Mouse (Mus musculus) kidney, postnatal 25 days (tissue): ENCODE results near the gene Sgk1.
"Not testable (repeated sequence)": the region's sequence is repeated elsewhere in the genome, so short reads cannot be mapped to it uniquely, and the experiment has no call there.

Experiments used
- DNase-seq, 2 experiments: peaks; one replicate each; pipeline ENCODE4 v3.0.0; 2021; ENCODE audit warnings: mixed read lengths in 2 of 2

Gene Sgk1

GRCm38 (mm10) chr10:21868623-21869022, 13.4 kb upstream of the Sgk1 start:
- DNase-seq, result no peak

GRCm38 (mm10) chr10:21881837-21882183, 174 bp upstream of the Sgk1 start:
- no peak for DNase-seq

DNA sequence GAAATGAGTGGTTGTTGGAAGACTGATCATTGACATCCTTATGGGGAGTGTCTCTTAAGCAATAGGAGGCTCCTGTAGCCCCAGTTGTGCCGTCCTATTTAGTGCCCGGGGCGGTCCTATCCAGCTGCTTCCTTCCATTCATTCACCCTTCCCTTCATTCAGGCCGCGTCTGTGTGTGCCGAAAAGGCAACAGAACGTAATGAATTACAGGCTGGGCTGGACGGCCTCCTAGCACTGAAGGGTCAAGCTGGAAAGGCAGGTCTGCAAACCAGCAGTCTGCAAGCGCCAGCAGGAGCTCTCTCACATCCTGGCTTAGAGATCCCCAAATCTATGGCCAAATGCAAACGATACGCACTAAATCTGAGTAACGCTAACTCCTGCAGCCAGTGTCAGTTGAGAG, 1.6 kb downstream of the Sgk1 start:
- DNase-seq, result peak; percentile 5 to 36

GRCm38 (mm10) chr10:21884534-21884933, 2.5 kb downstream of the Sgk1 start:
- DNase-seq, result no peak

DNA sequence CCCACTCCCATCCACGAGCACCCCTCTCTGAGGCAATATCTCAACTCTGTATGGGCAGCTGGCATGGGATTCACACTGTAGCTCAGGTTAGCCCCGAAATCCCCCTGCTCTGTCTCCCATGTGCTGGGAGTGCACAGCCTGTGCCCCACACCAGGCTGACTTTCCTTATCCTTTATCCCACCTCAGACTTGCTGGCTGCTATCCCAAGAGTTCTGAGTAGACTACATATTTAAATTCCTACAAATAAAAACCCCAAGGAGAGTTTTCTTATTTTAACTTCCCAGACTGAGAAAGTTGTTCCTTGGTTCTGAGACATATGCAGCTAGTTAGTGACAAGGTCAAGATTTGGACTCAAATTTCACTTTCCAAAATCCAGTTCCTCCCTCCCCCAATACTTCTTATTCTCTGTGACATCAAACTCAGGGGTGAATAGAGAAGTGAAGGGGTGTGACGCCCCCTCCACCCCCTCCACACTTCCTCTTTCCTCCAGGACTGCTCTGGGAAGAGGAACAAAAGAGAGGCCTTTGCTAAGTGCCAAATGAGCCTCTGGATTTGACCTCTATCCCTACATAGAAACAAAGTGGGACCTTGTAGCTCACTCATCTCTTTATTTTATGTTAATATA, 7.3 kb downstream of the Sgk1 start:
- peak in 1 of 2 experiments; percentile 43 for DNase-seq

DNA sequence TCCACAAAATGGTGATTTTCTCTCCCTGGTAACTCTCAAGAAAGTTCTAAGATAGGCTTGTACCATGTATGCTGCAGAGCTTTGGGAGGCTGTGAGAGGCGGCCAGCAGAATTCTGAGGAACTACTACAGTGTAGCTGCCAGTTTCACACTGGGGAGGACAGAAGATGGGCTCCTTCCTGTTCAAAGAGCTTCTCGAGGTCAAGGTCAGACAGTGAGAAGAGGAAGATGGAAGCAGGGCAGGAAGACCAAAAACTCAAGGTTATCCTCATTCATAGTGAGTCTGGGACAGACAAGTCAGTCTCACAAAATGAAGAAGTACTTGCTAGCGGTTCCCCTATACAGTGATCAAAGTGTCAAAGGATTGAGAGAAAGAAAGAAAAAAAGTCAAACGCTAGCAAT, 8.3 kb downstream of the Sgk1 start:
- no peak for DNase-seq

- DNase-seq, result no peak
These were observed 9.5 kb downstream of the Sgk1 start for GRCm38 (mm10) chr10:21891442-21891841.

GRCm38 (mm10) chr10:21892104-21892503, 10.1 kb downstream of the Sgk1 start:
- no peak for DNase-seq

DNA sequence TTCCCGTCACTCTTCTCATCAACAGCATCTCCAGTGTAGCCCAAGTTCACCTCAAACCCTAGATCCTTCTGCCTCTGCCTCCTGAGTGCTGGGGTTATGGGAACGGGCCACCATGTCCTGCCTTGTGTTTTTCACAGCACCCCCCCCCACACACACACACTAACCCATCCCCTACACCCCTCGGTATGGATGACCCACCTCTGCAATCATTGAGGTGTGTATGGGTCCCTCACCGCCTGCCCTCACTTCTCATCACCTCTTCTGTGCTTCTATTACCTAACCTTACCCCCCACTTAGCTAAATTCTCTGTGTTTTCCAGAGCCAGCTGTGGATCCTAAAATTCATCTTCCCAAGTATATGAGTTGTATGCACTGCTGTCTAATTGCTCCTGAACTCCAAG, 16.4 kb downstream of the Sgk1 start:
- no peak for DNase-seq

DNA sequence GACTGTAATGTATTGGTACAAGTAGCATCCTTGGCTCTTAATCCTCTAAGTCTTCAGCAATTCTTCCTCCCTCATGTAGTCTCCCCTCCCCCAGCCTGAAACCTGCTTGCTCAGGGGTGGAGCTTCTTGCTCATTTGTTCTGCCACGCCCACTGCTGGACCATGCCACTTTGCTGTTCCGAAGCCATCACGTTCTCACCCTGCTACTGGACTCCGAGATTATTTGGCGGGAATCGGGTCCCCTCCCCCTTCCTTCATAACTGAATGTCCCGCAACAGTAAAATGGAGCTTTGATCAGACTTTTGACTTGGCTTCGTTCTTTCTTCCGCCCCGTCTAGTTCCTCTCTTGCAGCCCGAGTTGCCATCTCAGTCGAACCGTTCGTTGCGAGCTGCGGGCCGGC, 16.9 kb downstream of the Sgk1 start:
- DNase-seq, result not testable (repeated sequence)

- no peak for DNase-seq
These were observed 17.4 kb downstream of the Sgk1 start for GRCm38 (mm10) chr10:21899397-21899796.

GRCm38 (mm10) chr10:21902152-21903140, 20.5 kb downstream of the Sgk1 start:
- no peak for DNase-seq

DNA sequence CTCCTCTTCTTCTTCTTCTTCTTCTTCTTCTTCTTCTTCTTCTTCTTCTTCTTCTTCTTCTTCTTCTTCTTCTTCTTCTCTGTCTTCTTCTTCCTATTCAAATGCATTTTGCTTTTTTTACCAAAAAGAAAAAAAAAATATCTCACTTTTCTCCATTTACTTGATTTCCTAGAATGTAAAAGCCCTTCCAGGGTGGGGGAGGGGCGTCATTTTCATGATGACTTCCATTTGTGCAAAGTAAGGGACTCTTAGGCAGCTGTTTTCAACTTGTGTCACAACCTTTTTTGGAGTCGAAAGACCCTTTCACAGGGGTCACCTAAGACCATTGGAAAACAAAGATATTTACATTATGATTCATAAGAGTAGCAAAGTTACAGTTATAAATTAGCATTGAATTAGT, 22.2 kb downstream of the Sgk1 start:
- no peak for DNase-seq

DNA sequence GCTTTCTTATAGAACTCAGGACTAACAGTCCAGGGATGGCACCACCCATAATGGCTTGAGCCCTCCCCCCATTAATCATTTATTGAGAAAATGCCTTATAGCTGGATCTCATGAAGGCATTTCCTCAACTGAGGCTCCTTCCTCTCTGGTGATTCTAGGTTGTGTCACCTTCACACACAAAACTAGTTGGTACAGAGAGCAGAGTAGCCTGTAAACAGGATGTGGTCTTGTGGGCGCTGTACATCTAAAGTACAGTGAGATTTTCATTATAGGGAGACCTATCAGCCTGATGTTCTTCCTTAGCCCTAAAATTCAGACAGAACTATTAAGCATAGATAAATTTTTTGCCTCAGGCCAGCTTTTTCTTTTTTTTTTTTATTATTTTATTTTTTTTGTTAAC, 23.6 kb downstream of the Sgk1 start:
- DNase-seq, result no peak

- DNase-seq, result no peak
These were observed 25.0 kb downstream of the Sgk1 start for GRCm38 (mm10) chr10:21906894-21907446.

DNA sequence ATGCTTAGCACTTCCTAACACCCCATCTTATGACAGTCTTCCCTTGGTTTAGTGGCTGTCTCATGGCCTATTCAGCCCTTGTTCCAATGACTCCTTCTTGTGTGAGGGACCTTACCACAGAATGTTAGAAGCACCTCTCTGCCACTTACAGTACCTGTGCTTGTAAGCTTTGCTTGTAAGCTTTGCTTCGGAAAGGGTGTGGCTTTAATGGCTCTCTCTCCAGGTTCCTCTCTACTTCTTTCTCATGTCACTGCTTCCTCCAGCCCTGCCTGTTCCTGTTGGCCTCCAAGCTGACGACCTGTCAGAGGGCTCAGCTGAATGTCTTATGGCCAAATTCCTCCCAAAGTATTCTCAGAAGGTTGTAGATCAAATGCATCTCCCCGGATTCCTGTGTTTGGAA, 25.8 kb downstream of the Sgk1 start:
- DNase-seq, result no peak

DNA sequence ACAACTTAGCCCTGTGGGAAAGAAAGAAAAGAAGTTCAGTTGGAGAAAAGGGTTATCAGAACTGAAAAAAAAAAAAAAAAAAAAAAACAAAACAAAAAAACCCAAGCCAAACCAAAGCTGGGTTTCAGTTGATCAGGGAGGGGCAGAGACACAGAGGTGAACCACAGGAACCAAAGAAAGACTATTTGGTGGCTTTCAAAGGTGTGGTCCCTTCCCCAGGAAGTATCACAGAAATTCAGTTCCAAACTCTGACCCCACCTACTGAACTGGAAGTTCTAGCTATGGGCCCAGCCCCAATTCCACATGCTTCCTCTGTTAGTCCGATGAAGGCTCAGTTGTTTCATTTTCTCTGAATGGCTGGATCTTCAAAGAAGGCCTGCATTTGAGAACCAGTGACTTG, 26.7 kb downstream of the Sgk1 start:
- DNase-seq, result no peak

GRCm38 (mm10) chr10:21910334-21910733, 28.4 kb downstream of the Sgk1 start:
- DNase-seq, result no peak

DNA sequence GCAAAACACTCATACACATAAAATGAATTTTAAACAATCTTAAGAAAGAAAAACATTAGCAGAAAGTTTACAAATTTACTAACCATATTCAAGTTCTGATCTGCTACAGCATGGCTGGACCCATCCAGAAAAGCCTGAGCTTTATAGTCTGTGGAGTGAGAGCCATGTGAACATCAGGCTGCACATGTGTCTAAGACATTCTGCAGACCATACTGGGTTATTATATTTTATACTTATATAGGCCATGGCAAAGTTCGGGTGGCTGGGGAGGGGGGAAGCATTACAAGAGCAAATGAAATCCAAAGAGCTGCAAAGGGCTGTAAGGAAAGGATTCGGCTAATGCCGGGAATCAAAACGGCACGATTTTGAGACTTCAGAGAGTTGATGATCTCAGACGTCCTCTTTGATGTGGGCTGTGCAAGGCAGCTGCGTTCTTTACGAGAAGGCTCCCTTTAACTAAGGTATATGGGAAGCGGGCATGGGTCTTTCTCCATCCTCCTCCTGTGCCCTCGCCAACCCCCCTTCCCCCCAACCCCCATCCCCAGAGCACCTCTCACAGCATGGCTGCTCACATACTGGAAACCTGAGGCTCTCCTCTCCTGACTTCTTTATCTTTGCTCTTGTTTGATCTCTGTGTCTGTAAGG, 29.4 kb downstream of the Sgk1 start:
- no peak for DNase-seq

DNA sequence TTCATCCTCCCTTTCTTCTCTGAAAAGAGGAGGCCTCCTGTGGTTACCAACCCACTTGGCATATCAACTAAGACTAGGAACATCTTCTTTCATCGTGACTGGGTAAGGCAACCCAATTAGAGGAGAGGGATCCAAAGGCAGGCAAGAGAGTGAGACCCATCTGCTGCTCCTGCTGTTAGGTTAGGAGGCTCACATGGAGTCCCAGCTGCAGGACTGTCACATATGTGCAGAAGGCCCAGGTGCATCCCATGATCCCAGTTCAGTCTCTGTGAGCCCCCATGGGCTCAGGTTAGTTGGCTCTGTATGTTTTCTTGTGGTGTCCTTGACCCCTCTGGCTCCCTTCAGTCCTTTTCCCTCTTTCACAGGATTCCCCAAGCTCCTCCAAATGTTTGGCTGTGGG, 32.8 kb downstream of the Sgk1 start:
- no peak for DNase-seq

DNA sequence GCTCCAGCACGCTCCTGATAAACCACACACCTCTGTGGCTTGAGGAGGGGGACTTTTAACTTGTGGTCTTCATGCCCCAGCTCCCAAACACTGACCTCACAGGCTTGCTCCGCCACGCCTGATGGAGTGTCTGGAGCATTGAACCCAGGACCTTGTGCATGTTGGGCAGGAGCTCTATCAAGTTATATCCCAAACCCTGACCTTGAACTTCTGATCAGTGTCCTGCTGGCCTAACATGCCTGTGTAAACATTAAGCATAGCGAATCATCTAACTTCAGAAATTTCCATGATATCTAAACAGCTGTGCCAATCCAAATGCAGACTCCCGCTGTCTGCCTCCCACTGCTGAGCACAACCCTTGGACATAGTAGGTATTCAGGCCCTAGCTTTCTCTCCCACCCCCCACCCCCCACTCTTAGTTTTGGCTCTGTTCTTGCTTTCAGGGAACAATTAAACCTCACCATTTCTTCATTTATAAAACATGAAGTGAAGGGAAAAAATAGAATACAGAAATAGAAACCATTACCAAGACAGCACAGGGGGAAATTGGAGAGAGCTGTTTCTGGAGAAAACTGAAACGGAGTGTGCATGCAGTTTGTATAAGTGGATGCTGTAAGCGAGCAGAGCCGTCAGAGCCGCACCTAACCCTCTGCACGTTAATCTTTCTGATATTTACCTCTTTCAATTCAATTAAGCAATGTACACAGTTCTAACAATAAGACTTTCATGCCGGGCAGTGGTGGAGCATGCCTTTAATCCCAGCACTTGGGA, 34.5 kb downstream of the Sgk1 start:
- DNase-seq, result no peak

DNA sequence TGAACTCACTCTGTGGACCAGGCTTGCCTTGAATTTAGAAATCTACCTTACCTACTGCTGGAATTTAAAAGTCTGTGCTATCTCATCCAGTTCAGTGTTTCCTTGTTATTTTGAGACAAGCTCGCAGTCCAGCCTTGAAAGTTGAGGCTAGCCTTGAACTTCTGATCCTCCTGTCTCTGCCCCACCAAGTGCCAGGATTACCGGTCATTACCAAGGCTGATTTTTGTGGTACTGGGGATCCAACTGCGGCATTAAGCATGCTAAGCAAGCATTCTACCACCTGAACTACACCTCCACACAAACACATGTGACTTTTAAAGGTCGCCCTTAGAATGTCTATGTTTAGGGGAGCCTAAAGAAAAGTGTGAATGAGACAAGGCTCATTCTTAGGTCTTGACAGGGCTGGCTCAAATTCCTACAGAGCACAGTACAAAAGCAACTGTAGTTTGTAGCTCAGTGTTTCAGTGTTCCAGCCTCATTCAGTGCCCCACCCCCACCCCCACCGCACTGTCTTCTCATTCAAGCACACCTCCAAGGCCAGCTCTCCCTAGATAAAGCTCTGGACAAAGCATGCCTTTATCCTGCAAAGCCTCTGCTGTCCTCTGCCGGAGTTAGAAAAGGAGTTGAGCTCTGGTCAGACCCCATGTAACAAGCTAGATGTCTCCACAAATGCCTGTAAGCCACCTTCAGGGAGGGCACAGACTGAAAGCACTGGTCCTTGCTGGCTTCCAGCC, 36.2 kb downstream of the Sgk1 start:
- DNase-seq, result no peak
